Mouse (Mus musculus): Measurements from ENCODE around the gene Defb30.

Defb30 gene

DNA sequence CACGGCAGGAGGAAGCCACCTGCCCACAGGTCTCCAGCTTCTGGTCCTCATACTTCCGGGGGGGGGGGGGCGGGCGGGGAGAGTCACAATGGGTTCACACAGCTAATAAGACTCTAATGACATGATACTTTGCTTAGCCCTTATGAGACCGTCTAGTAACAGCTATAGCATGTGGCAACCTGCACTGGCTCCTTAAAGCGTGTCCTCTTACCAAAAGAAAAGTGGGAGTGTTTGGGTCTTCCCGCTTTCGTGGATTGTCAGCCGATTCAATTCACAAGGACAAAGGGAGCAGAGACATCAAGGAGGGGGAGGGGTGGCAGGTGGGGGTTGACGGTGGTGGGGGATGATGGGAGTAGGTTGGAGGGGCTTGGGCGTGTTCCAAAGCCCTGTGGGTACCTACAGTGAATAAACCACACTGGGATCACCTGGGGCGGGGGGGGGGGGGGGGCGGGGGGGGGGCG lies at the start of gene Defb30:
Gene Defb30, minus strand, starts transcription at position 51 of the 461 bp plus-strand sequence.
- no peak for DNase-seq (ENCODE audit: extremely low read depth, low read depth, low spot score)

DNA sequence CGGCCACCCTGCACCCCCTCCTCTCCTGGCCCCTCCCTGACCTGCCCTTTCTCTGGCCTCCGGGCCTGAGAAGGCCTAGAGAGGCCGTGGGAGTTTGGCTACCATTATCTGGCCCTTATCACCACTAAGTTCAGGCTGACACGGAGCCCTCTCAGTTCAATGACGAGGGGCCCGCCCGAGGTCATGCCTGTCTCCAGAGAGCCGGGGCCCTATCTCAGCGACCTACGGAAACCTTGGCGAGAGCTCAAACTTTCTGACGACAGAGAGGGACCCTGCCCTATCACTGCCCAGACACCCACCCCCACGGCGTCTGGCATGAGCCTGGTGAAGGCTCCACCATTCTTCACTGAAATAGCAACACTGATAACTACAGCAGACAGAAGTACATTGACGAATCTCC lies 17.9 kb upstream of the Defb30 start:
- DNase-seq (ENCODE audit: extremely low read depth, low read depth, low spot score): no peak

DNA sequence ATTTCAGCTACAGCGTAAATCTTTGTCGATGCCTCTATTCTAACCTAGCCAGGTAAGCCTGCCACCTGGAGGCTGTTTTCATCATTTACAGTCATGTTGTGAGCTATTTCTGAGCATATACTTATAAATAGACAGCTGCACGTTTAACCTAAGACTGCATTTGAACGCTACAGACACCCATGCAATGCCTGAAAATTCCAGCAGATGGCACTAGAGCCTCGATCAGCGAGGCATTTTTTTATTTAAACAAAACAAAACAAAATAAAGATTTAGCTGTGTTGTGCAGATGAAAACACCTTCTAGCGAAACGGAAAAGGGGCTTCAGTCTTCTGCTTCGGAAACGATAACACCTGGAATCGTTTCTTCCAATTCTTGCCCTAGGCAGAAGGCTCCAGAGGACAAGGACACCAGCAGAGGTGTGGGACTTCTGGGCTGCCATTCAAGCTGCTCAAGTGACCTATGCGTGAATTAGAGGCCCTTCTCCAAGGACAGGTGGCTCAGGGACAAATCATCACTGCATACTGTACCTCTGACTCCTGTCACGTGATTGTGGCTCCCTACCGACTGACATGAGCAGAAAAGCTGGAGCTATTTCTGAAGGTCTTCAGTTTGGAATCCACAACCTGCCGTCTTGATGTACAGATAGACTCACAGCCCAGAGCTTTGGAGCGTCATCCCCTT lies 17.0 kb upstream of the Defb30 start:
- DNase-seq (ENCODE audit: extremely low read depth, low read depth, low spot score): no peak

DNA sequence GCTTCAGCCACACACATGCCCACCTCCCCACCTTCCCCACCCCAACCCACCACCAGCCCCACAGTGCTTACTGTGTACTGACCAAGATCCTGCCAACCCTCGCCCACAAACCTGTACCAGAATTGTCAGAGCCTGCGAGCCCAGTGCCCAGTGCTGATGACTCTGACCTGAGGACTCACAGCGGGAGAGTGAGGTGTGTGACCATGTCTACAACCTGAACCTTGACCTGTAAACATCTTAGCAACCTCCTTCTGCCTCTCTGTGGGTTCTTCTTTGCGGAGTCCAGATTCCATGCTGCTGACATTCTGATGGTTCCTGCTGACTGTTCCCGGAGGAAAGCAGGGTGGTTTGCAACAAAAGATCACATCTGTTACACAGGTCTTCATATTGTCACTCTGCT lies 15.6 kb upstream of the Defb30 start:
- no peak for DNase-seq (ENCODE audit: extremely low read depth, low read depth, low spot score)

DNA sequence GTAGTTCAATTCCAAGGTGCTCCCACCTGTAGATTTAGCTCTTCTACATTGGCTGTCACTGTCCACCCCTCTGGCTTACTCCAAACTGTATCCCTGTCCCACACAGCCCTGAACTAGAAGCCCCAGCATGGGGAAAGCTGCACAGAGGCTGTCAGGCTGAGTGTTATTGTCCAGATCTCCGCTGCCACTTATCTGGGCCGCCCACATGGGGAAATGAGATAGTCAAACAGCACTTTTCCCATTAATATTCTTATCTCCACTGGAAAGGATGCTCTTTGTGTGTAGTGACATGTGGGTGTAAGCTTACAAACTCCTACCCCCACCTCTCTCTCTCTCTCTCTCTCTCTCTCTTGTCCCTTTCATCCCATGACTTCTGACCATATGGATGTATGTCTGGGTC lies 12.4 kb upstream of the Defb30 start:
- DNase-seq (ENCODE audit: extremely low read depth, low read depth, low spot score): no peak

DNA sequence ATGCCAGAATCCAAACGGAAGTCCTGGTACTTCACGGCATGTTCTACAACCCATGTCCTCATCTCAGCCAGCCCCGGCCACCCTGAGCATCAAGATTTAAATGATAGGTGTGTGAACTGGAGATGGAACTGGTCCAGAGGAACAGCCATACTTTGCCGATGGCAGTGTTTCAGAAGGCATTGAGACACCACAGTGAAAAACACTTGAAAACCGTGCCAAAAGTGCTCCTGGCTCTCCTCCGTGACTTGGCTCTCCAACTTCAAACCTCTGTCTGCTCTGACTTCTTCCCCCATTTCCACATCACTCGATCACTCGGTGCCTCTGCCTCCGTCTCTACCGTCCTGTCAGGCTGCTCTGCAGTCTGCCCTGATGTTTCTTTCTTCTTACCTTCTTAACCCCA lies 10.6 kb upstream of the Defb30 start:
- peak; percentile 50 for DNase-seq (ENCODE audit: extremely low read depth, low read depth, low spot score)

DNA sequence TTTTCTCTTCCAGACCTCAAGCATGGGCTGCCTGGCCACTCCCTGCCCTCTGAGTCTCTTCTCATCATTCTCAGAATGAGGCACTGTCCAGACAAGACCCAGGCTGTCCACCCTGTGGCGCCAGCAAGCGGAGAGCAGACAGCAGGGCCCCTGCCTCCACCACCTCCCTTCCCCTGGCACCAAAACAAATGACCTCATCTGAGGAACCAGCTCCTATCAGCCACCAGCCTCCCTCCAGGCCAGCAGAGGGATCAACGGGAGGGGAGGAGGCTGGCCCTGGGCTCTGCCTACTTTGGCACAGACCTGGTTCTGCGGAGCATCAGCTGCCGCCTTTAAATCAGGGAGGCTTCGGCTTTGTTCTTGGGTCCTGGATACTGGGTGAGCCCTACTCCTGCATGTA lies 5.0 kb upstream of the Defb30 start:
- DNase-seq (ENCODE audit: extremely low read depth, low read depth, low spot score): no peak

DNA sequence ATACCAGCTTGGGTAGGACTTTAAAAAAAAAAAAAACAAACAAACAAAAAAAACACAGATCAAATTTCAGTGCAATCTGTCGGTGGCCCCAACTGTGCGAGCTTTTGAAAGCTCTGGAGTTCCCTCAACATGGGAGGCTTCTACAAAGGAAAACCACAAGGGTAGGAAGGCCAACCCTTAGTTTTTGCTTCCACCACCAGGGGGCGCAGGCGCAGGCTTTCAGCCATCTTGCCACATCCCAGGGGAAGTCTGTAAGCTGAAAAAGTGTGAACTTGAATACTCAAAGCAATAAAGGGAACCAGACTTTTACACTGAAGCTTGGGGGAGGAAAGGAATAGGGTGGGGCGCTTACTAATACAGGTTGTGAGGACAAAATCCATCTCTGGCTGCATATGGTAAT lies 1.0 kb upstream of the Defb30 start:
- DNase-seq (ENCODE audit: extremely low read depth, low read depth, low spot score): no peak

DNA sequence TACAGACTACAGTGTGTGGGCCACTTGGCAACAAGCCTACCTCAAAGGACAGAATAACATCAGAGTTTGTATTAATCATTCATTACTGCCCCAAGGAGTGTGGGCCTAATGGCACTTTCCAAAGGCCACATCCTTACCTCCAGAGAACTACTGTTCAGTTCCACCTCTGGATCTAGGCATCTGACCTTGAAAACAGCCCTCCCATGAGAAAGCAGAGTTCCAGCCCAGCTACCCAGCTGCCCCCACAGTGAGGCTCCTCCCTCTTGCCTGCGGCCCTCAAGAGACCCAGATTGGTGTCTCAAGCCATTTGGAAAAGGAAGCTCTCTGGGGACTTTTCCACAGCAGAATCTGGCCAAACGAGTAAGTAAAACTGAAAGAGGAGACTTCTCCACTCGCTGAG lies 3.1 kb downstream of the Defb30 start, which contains the start of gene Defb42:
Gene Defb42, plus strand, starts transcription at position 301 of the 400 bp plus-strand sequence.
- DNase-seq (ENCODE audit: extremely low read depth, low read depth, low spot score): no peak

DNA sequence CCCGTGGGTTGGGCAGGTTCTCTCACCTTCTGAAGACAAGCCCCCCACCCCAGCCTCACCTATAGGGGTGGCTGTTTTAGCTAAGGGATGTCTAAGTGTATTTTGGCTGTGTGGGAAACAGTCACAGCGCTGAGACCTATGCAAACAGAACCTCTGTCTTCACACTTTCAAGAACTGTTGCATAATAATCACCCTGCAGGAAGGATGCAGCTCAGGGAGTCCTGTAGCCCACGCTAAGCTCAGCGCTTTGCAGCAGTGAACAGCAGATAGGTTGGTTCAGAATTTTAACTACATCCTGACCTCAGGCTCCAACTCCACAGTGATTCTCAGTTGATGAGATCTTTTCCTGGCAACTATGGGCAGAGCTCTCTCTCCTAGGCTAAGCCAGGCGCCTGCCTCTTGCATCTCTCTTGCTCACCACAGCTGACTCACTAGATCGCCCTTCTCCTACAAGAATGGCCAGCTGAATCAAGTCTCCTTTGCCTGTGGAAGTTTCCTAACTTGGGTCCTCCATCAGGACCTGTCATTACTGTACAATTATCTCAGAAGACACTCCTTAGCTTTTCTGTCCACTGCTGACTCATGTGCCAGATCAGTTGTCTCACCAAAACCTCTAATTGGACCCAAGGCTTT lies 29.1 kb downstream of the Defb30 start:
- DNase-seq (ENCODE audit: extremely low read depth, low read depth, low spot score): no peak

DNA sequence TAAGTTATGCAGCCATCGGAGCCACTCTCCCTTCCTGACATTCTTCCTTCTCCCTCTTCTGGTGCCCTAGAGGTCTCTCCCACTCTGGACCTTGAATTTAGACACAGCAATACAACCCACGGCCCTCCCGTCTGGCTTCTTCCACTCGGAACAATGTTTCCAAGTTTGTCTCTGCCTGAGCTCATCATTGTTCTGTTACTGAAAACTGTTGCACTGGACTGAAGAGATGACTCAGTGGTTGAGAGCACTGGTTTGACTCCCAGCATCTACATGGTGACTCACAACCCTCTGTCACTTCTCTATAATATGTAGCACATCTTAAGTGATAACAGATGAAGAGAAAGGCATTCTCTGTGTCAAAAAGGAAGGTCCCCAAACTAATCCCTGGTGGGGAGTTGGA lies 35.1 kb downstream of the Defb30 start:
- no peak for DNase-seq (ENCODE audit: extremely low read depth, low read depth, low spot score)

DNA sequence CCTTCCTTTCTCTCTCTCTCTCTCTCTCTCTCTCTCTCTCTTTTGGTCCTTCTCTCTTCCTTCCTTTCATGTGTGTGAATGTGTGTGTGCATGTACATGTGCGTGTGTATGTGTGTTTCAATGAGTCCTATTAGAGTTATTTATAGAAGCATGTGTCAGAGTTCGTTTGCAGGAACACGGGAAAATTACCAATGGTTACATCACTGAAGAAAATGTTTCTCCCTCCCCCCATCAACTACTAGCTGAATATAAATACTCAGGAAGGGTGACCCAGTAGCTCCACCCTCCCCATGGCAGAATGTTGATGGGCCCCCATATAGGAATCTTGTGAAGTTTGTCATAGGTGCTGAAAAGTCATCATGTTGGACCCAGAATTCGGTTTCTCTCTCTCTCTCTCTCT lies 36.7 kb downstream of the Defb30 start:
- DNase-seq (ENCODE audit: extremely low read depth, low read depth, low spot score): no peak

DNA sequence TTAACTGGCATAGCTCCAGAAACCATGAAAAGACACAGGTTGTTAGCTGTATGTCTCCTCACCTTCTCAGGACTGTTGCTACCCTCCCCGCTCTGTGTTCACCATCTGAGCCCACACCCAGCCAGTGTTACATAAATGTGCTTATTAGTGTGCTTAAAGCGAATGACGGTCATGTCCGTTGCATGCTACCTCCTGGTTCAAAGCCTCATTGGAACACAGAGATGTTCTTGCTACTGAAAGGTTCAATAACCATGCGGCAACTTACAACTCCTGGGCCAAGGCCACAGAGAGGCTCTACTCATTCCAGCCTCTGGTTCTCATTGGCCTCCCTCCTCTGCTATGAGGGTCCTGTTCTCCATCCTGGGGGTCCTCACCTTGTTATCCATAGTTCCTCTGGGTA lies 38.3 kb downstream of the Defb30 start, which contains the start of gene Defb43:
Gene Defb43, plus strand, starts transcription at position 301 of the 400 bp plus-strand sequence.
- no peak for DNase-seq (ENCODE audit: extremely low read depth, low read depth, low spot score)

DNA sequence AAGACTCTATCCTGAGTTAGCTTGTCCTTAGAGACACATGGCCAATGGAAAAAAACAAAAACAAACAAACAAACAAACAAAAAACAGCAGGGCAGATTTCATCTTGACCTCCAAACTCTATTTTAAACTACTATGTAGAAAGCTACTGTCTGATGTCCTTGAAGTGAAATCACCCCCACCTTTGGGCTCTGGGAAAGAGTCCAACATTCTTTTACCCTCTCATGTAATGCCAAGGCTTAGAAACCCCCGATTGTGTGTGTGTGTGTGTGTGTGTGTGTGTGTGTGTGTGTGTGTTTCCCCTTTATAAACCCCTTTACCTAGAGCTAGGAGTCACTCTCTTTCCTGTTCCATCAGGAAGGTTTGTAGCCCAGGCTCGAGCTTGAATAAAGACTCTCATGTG lies 47.2 kb downstream of the Defb30 start:
- DNase-seq (ENCODE audit: extremely low read depth, low read depth, low spot score): no peak

DNA sequence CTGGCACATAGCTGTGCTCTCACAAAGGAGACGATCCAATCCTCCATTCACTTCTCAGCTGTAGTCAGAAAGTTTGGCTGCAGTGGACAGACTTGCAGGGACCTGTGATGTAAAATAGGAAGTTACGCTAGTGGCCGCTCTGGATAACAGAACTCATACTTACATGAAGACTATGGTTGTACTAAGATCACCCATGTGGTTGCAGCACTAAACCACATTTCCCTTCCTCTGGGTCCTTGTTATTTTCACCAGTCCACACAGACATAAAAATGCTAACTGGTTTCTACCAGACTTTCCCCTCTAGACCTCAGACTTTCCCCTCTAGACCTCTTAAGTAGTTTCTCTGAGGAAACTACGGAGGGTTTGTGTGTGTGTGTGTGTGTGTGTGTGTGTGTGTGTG lies 50.8 kb downstream of the Defb30 start:
- no peak for DNase-seq (ENCODE audit: extremely low read depth, low read depth, low spot score)

DNA sequence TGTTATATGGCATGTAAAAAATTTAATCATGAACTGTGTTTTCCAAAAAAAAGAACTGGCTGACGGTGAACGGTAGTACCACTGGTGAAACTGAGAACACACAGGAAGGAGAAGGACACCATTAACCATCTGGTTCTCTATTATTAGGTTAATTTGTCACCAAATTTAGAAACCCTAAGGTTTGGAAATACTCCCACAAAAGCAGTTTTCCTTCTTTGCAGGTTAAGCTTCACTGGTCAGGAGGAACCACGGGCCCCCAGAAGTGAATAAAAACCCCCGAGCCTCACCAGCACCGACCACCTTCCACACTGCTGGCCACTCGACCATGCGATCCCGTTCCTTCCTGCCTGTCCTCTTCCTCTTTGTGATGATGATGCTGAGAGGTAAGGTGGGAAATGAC lies 52.0 kb downstream of the Defb30 start, which contains the start of gene Defb47:
Gene Defb47, plus strand, starts transcription at position 301 of the 400 bp plus-strand sequence.
- DNase-seq (ENCODE audit: extremely low read depth, low read depth, low spot score): no peak

DNA sequence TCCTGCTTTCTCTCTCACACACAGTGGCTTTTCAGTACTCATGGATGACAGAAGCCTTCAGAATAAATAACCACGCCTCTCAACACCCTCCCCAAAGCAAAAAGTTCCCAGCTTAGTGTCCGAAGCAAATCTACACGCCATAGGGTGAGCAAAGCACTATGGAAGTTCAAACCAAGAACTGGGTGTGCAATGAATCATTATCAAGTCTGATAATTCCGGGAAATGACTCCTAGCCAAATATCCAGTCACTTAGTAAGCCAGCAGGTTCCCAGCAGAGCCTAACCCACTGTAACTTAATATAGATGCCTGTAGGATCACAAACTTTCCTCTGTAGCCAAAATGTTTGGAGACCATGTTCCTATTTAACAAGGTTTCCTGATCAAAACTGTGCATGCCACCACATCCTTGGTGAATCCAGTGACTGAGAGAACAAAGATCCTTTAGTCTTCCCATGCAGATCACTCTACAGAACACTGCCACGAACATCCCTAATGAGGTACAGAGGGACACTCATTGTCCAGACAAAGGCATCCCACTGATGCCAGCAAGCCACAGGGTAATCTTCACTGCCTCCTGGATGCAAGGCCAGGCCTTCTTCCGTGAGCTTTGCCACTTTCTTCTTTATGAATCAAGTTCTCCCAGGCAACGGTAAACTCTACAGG lies 57.8 kb downstream of the Defb30 start:
- DNase-seq (ENCODE audit: extremely low read depth, low read depth, low spot score): no peak

DNA sequence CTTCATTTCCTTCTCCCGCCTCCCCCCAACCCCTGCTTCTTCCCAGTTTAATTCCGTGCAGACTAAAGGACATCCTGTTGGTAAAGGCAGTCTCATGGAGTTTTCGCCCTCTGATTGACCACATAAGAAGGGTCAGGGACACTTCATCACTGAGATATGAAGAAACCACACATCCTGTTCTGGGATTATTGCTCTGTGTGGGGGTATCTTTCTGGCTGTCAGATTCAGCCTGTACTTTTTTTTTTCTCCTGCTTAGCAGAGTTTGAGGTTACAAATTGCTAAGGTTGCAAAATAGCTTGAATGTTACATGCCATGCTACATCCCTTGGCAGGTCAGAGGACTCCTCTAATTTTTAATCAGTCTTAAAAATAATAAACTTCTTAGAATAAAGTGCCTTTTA lies 58.5 kb downstream of the Defb30 start:
- no peak for DNase-seq (ENCODE audit: extremely low read depth, low read depth, low spot score)

DNA sequence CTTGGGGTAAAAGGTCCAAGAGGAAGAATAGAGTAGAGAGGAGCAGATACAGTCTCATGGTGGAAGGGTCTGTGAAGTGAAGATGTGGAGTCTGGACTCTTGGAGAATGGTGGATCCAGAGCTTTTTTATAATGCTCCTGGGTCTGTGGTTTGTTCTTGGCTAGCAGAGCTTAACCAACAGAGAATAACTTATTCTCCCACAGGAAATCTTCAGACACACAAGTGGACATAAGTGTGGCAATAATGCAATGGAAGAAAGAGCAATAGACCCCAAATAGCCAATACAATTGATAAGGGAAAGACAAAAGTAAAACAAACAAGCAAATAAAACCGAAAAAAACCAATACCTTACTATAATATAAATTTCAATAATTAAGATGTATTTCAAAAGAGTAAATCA lies 65.3 kb downstream of the Defb30 start, which contains the start of gene Defb48:
Gene Defb48, minus strand, starts transcription at position 101 of the 400 bp plus-strand sequence.
- DNase-seq (ENCODE audit: extremely low read depth, low read depth, low spot score): no peak

Measured in fat pad, adult 2 months (tissue).